Mouse (Mus musculus) bone marrow, adult 2 months (tissue): ENCODE measurements around the gene Clec4d.

Experiments
- CTCF ChIP-seq: fragments of 200-500 bp; IDR thresholded peaks from 2 replicates; pipeline ENCODE4 v1.5.1; 2011; ENCODE audit warnings: low read length, control low read depth; ENCODE audit not compliant: control insufficient read depth, insufficient read depth
- POLR2A ChIP-seq: fragments of 200-500 bp; IDR thresholded peaks from 2 replicates; pipeline ENCODE4 v1.6.1; 2011; ENCODE audit warnings: low read depth, mild to moderate bottlenecking, control low read depth, low read length, borderline replicate concordance; ENCODE audit not compliant: control insufficient read depth

- TF ChIP-seq CTCF (no peak), POLR2A (no peak)
Observed at GRCm38 (mm10) chr6:123258946-123259345, 3.0 kb upstream of the Clec4d start.
